Mouse (Mus musculus) heart, embryonic 15.5 days (tissue): Measurements from ENCODE around the gene Wbp4. TPM values are rescaled to one million over a fixed set of nuclear protein-coding genes. Genes with fewer than 3 reads are reported as not detected.
A peak's percentile ranks its signal among the peaks of the same experiment; 100 is the strongest.
"Not testable (repeated sequence)": the region's sequence is repeated elsewhere in the genome, so short reads cannot be mapped to it uniquely, and the experiment has no call there.

Experiments
- ATAC-seq: fragments of 200-750 bp; cut with Nextera tagmentation; replicated peaks from 2 replicates; pipeline ENCODE4 v1.8.0; 2017; ENCODE audit warnings: low read depth, moderate TSS enrichment; ENCODE audit not compliant: insufficient number of reproducible peaks, insufficient read depth, low FRiP score
- H3K27ac ChIP-seq: fragments of 300-500 bp; sonication (generic); 2 replicates; pipeline ENCODE4 v1.5.1; 2015; ENCODE audit warnings: mild to moderate bottlenecking, inconsistent platforms
- H3K27me3 ChIP-seq: fragments of 300-500 bp; sonication (generic); 2 replicates; pipeline ENCODE4 v1.6.1; 2015; ENCODE audit warnings: inconsistent platforms
- H3K36me3 ChIP-seq: fragments of 300-500 bp; sonication (generic); 2 replicates; pipeline ENCODE4 v1.6.1; 2015; ENCODE audit warnings: mild to moderate bottlenecking, inconsistent platforms
- H3K4me1 ChIP-seq: fragments of 300-500 bp; sonication (generic); replicated peaks from 2 replicates; pipeline ENCODE4 v1.6.1; 2015; ENCODE audit warnings: inconsistent platforms
- H3K4me2 ChIP-seq: fragments of 300-500 bp; sonication (generic); 2 replicates; pipeline ENCODE4 v1.6.1; 2015; ENCODE audit warnings: inconsistent platforms, mild to moderate bottlenecking, moderate library complexity
- H3K4me3 ChIP-seq: fragments of 300-500 bp; sonication (generic); 2 replicates; pipeline ENCODE4 v1.5.1; 2015; ENCODE audit warnings: mild to moderate bottlenecking, inconsistent platforms
- H3K9ac ChIP-seq: fragments of 300-500 bp; sonication (generic); 2 replicates; pipeline ENCODE4 v1.6.1; 2015; ENCODE audit warnings: mild to moderate bottlenecking, inconsistent platforms
- H3K9me3 ChIP-seq: fragments of 300-500 bp; sonication (generic); replicated peaks from 2 replicates; pipeline ENCODE4 v1.6.1; 2016; ENCODE audit warnings: inconsistent platforms
- WGBS: fragments of 180-500 bp; shearing (Covaris S2); methylation state at CpG from one replicate; pipeline ENCODE4 v1.1.7; 2015; ENCODE audit warnings: mixed read lengths; 5-methylcytosine and 5-hydroxymethylcytosine counted together
- polyA plus RNA-seq: library from polyadenylated mRNA; unstranded; fragments of >200 nt; fragmentation: Nextera tagmentation; extraction: Ambion mirVana; gene quantifications from 2 replicates; pipeline ENCODE4 v1.2.1, GENCODE M21; 2015

Wbp4 gene
- polyA plus RNA-seq, 1 experiment from 2014 or later = 25.7 TPM

DNA sequence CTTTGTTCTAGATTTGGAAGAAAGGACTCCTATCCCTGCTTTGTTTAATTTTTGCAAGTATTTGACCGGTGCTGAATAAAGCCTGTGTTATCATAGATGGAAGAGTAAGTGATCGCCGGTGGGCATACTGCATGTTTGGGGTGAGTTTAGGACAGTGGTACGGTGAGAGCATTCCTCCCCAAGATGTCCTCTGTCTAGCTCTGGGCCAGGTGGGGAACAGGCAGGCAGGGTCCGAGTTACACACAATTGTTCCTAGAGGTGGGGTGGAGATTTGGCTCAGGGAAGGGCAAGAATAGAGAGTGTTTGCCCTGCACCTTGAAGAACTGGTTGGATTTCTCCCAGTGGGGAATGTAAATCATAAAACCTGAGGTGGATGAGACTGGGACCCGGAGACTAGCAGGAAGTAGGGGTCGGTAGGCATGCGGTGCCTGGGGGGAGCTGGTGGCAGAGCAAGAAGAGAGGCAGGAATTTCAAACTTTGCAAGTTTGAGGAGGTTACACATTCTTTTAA lies 2.3 kb upstream of the Wbp4 start:
- no peak for ATAC-seq
- no peak overlapping the region for H3K27ac ChIP-seq
- H3K27me3 ChIP-seq = no peaks in the 10 kb centered on the region
- H3K9me3 ChIP-seq = no peaks in the 10 kb centered on the region
- H3K36me3 ChIP-seq = no peaks in the 10 kb centered on the region
- H3K4me3 ChIP-seq = no peak overlapping the region
- peak overlapping the region; percentile 68 for H3K4me2 ChIP-seq
- WGBS = 77% methylated on average over 8 of the region's 8 CpGs
- H3K9ac ChIP-seq = peak overlapping the region; percentile 94; the same call in 1 of the 2 replicates
- H3K4me1 ChIP-seq = peaks cover 49% of the 10 kb centered on the region

DNA sequence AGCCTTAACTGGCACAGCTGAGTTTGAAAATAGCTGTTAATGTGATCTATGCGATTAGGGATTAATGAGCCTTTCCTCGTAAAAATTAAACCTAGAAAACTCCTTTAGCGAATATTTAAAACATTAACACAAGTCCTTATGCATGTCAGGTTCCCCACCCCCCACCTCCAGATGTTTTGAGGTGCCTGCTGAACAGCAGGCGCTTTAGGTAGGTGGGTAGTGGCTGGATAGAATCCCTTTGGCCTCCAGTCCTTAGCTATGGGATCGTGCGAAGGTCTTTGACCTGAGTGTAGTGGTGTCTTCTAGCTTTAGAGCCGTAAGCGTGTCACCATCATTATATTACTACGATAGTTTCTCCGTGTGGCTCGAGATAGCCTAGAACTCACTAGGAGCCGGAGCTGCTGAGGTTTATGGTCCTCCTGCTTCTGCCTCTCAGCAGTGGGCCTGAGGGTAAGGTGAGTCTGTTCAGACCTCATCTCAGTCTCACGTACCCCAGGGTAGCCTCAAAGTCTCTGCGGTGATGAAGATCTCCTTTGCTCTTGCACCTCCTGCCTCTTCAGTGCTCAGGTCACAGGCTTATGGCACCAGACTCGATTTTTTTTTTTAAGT lies 1.5 kb upstream of the Wbp4 start:
- H3K27me3 ChIP-seq = no peaks in the 10 kb centered on the region
- H3K27ac ChIP-seq = peak overlapping the region; percentile 100
- ATAC-seq = no peak
- H3K4me2 ChIP-seq = peak overlapping the region; percentile 68
- H3K9ac ChIP-seq = peak overlapping the region; percentile 94
- no peaks in the 10 kb centered on the region for H3K9me3 ChIP-seq
- WGBS = 19% methylated on average over 15 of the region's 15 CpGs
- peaks cover 42% of the 10 kb centered on the region for H3K4me1 ChIP-seq
- H3K4me3 ChIP-seq = peak overlapping the region; percentile 76
- 0 out of 2 replicates have a peak, but pooled peaks cover 5% of the 10 kb centered on the region for H3K36me3 ChIP-seq

DNA sequence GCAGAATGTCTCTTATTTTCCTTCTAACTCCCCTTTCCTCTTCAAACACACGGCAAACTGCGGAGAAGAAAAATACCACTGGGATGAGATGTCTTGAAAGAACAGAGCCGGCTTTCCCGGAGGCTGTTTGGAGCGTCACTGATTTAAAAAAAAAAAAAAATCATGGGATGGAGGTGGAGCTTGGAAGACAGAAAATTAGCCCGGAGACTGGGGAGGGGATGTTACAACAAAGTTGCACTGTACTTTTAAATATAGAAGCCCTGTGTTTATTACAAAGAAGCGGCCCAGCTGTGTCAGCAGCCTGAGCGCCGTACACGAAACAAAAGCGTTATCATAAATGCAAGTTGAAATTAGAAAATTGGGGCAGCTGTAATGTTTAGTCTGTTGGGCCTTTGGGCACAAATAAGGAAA lies 936 bp upstream of the Wbp4 start:
- H3K27ac ChIP-seq = peak overlapping the region; percentile 100
- under 1% methylated on average over 11 of the region's 11 CpGs for WGBS
- H3K9ac ChIP-seq = peak overlapping the region; percentile 94
- 0 out of 2 replicates have a peak, but pooled peaks cover 7% of the 10 kb centered on the region for H3K36me3 ChIP-seq
- peak overlapping the region; percentile 68 for H3K4me2 ChIP-seq
- H3K4me3 ChIP-seq = peak overlapping the region; percentile 76
- no peaks in the 10 kb centered on the region for H3K9me3 ChIP-seq
- no peak for ATAC-seq
- H3K4me1 ChIP-seq = peaks cover 36% of the 10 kb centered on the region
- H3K27me3 ChIP-seq = no peaks in the 10 kb centered on the region

DNA sequence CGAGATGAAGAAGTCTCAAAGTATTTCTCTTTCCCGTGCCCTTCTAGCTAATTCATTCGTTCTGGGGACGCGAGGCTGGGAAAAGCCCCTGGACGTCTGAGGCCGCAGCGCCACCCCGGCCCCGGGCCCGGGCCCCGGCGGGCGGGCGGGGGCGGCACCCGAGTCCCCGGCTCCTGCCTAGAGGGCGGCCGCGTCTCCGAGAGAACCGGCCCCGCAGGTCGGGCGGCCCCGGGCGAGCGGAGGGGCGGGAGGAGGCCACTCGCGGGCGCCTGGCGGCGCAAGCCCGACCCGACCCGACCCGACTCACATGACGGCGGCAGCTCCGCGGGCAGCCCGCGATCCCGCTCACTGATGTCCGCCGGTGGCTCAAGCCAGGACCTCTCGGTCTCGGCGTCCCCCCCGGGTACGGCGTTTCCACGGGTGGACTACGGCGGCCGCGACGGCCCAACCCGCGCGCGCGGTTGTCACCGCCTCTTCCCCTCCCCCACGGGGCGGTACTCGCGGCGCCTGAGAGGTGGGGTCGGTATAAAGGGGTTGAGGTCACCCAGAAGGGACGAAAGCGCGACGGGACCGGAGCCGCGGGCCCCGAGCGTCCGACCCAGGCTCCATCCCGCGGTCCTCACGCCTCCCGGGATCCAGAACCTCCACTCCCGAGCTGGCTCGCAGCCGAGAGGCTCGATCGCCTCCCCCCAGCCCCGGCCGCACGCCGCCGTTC lies 539 bp downstream of the Wbp4 start, which contains the start of gene Elf1:
Gene Elf1, plus strand, starts transcription at position 571 of the 715 bp plus-strand sequence.
- peak; percentile 87 for ATAC-seq
- peak within 1 kb of the TSS; percentile 68 for H3K4me2 ChIP-seq
- H3K9ac ChIP-seq = peak within 1 kb of the TSS; percentile 94
- under 1% methylated on average over 80 of the region's 96 CpGs for WGBS
- no peaks in the 10 kb centered on the region for H3K9me3 ChIP-seq
- H3K4me3 ChIP-seq = peak within 1 kb of the TSS; percentile 76
- H3K36me3 ChIP-seq = peaks cover 13% of the 10 kb centered on the region
- peak within 1 kb of the TSS; percentile 100 for H3K27ac ChIP-seq
- no peaks in the 10 kb centered on the region for H3K27me3 ChIP-seq
- peaks cover 26% of the 10 kb centered on the region for H3K4me1 ChIP-seq

DNA sequence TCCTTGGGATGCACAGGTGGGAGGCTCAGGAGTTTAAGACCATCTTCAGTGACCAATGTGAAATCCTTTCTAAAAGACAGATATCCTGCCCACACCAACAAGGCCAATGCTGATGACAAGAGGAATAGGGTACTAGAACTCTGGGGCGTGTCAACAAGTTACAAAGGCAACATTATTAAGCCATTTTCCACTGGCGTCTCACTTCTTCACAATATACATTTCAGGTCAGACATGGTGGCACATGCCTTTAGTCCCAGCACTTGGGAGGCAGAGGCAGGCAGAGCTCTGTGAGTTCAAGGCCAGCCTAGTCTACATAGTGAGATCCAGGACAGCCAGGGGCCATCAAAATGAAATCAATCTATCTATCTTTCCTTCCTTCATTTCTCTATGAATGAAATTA lies 7.9 kb downstream of the Wbp4 start:
- Histone ChIP-seq H3K4me2 (no peak overlapping the region), H3K9ac (no peak overlapping the region), H3K27ac (no peak overlapping the region), H3K36me3 (peaks cover 77% of the 10 kb centered on the region), H3K9me3 (no peaks in the 10 kb centered on the region), H3K4me3 (no peak overlapping the region), H3K27me3 (no peaks in the 10 kb centered on the region), H3K4me1 (no peaks in the 10 kb centered on the region)
- ATAC-seq = no peak
- WGBS = 86% methylated on average over 2 of the region's 2 CpGs

DNA sequence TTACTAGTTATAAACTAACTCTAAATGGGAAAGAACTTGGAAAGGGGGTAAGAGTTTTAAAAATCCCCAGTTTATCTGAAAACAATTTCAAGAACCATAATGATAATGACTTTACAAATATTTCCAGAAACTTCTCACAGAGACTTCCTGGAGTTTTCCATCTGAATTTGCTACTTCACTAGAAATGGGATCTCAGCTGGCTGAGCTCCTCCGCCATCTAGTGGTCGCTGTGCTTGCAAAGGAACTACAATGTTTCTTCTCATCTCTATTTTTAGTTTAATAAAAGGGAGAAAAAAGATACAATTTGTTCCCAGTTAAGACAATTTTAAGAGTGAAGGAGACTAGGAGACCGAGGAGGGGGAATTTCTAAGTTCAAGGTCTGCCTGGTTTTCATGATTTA lies 13.7 kb downstream of the Wbp4 start:
- Histone ChIP-seq H3K27ac (no peak overlapping the region), H3K4me3 (no peak overlapping the region), H3K9me3 (no peaks in the 10 kb centered on the region), H3K9ac (no peak overlapping the region), H3K4me2 (no peak overlapping the region), H3K4me1 (no peaks in the 10 kb centered on the region), H3K27me3 (no peaks in the 10 kb centered on the region), H3K36me3 (peaks cover 80% of the 10 kb centered on the region)
- 24% methylated on average over 3 of the region's 3 CpGs for WGBS
- no peak for ATAC-seq

DNA sequence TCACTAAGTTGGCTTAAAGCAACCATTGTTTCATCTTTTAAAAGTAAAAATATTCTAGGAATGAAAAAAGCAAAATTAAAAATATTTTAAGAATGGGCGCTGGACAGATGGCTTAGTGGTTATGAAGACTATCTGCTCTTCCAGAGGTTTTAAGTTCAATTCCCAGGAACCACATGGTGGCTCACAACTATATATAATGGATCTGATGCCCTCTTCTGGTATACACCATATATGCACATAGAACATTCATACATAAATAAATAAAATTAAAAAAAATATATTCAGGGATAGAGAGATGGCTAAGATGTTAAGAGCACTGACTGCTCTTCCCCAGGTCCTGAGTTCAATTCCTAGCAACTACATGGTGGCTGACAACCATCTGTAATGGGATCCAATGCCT lies 15.7 kb downstream of the Wbp4 start:
- Histone ChIP-seq H3K9me3 (no peaks in the 10 kb centered on the region), H3K4me1 (no peaks in the 10 kb centered on the region), H3K27ac (no peak overlapping the region), H3K4me2 (no peak overlapping the region), H3K4me3 (no peak overlapping the region), H3K27me3 (no peaks in the 10 kb centered on the region), H3K36me3 (peaks cover 76% of the 10 kb centered on the region), H3K9ac (no peak overlapping the region)
- ATAC-seq = no peak
- WGBS = 81% methylated on average over 1 of the region's 1 CpGs

DNA sequence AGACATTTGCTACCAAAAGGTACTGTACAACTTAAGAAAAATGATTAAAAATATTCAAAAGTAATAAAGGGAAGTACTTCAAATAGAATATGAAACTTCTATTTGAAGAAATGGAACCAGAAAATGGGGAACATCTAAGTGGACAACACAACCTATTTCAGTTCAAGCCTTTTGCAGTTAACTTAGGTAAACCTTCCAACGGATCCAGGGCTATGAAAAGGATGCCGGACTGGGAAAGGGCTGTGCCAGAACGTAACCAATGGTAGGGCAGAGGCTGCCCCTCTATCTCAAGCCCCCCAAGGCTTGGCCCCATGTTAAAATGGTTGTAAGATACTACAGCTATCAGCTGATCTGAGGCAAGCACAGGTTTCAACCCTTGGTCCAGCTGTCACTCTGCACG lies 20.3 kb downstream of the Wbp4 start:
- 79% methylated on average over 4 of the region's 4 CpGs for WGBS
- no peak overlapping the region for H3K27ac ChIP-seq
- no peak for ATAC-seq
- H3K4me1 ChIP-seq = no peaks in the 10 kb centered on the region
- no peak overlapping the region for H3K9ac ChIP-seq
- no peaks in the 10 kb centered on the region for H3K9me3 ChIP-seq
- peaks cover 43% of the 10 kb centered on the region for H3K36me3 ChIP-seq
- no peak overlapping the region for H3K4me2 ChIP-seq
- H3K4me3 ChIP-seq = no peak overlapping the region
- H3K27me3 ChIP-seq = no peaks in the 10 kb centered on the region

DNA sequence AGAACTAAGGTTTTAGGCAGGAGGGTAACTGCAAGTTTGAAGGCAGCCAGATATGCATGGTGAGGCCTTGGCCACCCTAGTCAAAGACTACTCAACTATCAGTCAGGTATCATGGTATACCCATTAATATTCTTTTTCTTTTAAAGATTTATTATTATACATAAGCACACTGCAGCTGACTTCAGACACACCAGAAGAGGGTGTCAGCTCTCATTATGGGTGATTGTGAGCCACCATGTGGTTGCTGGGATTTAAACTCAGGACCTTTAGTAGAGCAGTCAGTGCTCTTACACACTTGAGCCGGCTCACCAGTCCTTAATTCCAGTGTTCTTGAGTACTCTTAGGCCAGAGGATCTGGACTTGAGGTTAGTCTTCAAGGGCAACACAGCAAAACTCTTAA lies 20.9 kb downstream of the Wbp4 start:
- 86% methylated on average over 1 of the region's 1 CpGs for WGBS
- H3K36me3 ChIP-seq = peaks cover 37% of the 10 kb centered on the region
- no peak overlapping the region for H3K4me2 ChIP-seq
- H3K27ac ChIP-seq = no peak overlapping the region
- no peaks in the 10 kb centered on the region for H3K27me3 ChIP-seq
- no peaks in the 10 kb centered on the region for H3K9me3 ChIP-seq
- no peak overlapping the region for H3K9ac ChIP-seq
- no peak overlapping the region for H3K4me3 ChIP-seq
- no peak for ATAC-seq
- H3K4me1 ChIP-seq = no peaks in the 10 kb centered on the region

DNA sequence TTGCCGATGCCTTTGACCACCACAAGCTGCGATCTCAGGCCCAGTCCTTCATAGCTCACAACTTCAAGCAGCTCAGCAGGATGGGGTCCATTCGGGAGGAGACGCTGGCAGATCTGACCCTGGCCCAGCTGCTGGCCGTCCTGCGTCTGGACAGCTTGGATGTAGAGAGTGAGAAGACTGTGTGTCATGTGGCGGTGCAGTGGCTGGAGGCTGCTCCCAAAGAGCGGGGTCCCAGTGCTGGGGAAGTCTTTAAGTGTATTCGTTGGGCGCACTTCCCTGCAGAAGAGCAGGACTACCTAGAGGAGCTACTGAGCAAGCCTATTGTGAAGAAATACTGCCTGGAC lies 28.8 kb downstream of the Wbp4 start:
- H3K9ac ChIP-seq, H3K27me3 ChIP-seq, H3K36me3 ChIP-seq, H3K9me3 ChIP-seq, H3K4me2 ChIP-seq, H3K4me1 ChIP-seq, H3K4me3 ChIP-seq, H3K27ac ChIP-seq: not testable (repeated sequence)
- ATAC-seq = 0 out of 2 replicates have a peak, but pooled peaks have one; percentile 24
- 96% methylated on average over 8 of the region's 10 CpGs for WGBS

DNA sequence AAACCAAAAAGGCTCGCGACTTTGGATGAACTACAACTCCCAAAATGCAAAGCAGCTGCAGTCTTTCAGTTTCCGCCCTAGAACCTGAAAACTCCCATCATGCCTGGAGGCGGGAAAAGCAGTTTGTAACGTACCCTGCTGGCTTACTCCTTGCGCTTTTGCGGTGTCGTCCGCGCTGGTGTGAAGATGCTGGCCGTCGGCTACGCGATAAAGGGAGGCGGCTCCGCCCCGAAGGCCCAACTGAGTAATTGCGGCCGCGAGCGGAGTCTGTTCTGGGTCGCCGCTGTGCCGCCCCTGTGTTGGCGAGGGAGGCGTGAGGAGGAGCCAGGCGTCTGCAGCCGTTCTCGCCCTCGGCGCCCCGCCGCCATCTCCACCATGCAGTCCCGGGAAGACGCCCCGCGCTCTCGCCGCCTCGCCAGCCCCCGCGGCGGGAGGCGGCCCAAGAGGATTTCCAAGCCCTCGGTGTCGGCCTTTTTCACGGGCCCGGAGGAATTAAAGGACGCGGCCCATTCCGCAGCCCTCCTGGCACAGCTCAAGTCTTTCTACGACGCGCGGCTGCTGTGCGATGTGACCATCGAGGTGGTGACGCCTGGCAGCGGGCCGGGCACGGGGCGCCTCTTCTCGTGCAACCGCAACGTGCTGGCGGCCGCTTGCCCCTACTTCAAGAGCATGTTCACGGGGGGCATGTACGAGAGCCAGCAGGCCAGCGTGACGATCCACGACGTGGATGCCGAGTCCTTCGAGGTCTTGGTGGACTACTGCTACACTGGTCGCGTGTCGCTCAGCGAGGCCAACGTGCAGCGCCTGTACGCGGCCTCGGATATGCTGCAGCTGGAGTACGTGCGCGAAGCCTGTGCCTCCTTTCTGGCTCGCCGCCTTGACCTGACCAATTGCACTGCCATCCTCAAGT lies 29.4 kb downstream of the Wbp4 start, which contains the start of gene Kbtbd6:
Gene Kbtbd6, plus strand, starts transcription at position 155 of the 910 bp plus-strand sequence.
- peak; percentile 85 for ATAC-seq

More for the DNA sequence above, 29.4 kb downstream of the Wbp4 start, which contains the start of gene Kbtbd6:
- Histone ChIP-seq H3K4me3 (peak within 1 kb of the TSS; percentile 72), H3K4me2 (peak within 1 kb of the TSS; percentile 86), H3K9ac (peak within 1 kb of the TSS; percentile 63), H3K27ac (peak within 1 kb of the TSS; percentile 65)
- H3K36me3 ChIP-seq, H3K4me1 ChIP-seq, H3K27me3 ChIP-seq, H3K9me3 ChIP-seq: not testable (repeated sequence)
- whole genome bisulfite sequencing = 15% methylated on average over 48 of the region's 89 CpGs
